Mouse (Mus musculus) adipocyte (in vitro differentiated cells): ENCODE measurements around the gene Hivep2.

ENCODE experiments used
- DNase-seq: peaks from one replicate; pipeline ENCODE4 v3.0.0-alpha.2; 2016; ENCODE audit warnings: low spot score

Hivep2 gene

GRCm38 (mm10) chr10:14024971-14025370, 59.1 kb downstream of the Hivep2 start:
- no peak for DNase-seq

GRCm38 (mm10) chr10:14027751-14028150, 61.9 kb downstream of the Hivep2 start:
- DNase-seq, result no peak

- DNase-seq, result no peak
These were observed 63.1 kb downstream of the Hivep2 start for GRCm38 (mm10) chr10:14028956-14029355.

GRCm38 (mm10) chr10:14030458-14031035, 64.7 kb downstream of the Hivep2 start:
- no peak for DNase-seq

- DNase-seq, result no peak
These were observed 66.7 kb downstream of the Hivep2 start for GRCm38 (mm10) chr10:14032532-14032931.

- DNase-seq, result no peak
These were observed 68.2 kb downstream of the Hivep2 start for GRCm38 (mm10) chr10:14034046-14034445.

GRCm38 (mm10) chr10:14034790-14035189, 68.9 kb downstream of the Hivep2 start:
- no peak for DNase-seq

GRCm38 (mm10) chr10:14035607-14036006, 69.7 kb downstream of the Hivep2 start:
- no peak for DNase-seq

GRCm38 (mm10) chr10:14036472-14036871, 70.6 kb downstream of the Hivep2 start:
- no peak for DNase-seq

GRCm38 (mm10) chr10:14037977-14038489, 72.2 kb downstream of the Hivep2 start:
- no peak for DNase-seq

- no peak for DNase-seq
These were observed 75.0 kb downstream of the Hivep2 start for GRCm38 (mm10) chr10:14040716-14041470.

- DNase-seq, result no peak
These were observed 75.7 kb downstream of the Hivep2 start for GRCm38 (mm10) chr10:14041606-14042005.

- DNase-seq, result no peak
These were observed 76.9 kb downstream of the Hivep2 start for GRCm38 (mm10) chr10:14042539-14043348.

- no peak for DNase-seq
These were observed 77.5 kb downstream of the Hivep2 start for GRCm38 (mm10) chr10:14043349-14043710.

GRCm38 (mm10) chr10:14044046-14044782, 78.3 kb downstream of the Hivep2 start:
- DNase-seq, result no peak

- no peak for DNase-seq
These were observed 79.0 kb downstream of the Hivep2 start for GRCm38 (mm10) chr10:14044783-14045392.

- no peak for DNase-seq
These were observed 79.9 kb downstream of the Hivep2 start for GRCm38 (mm10) chr10:14045745-14046144.

- DNase-seq, result no peak
These were observed 80.3 kb downstream of the Hivep2 start for GRCm38 (mm10) chr10:14046171-14046651.

GRCm38 (mm10) chr10:14046935-14047334, 81.1 kb downstream of the Hivep2 start:
- no peak for DNase-seq

- DNase-seq, result no peak
These were observed 81.8 kb downstream of the Hivep2 start for GRCm38 (mm10) chr10:14047661-14048060.

GRCm38 (mm10) chr10:14048322-14048915, 82.5 kb downstream of the Hivep2 start:
- peak; percentile 65 for DNase-seq
